Mouse (Mus musculus) kidney, adult 2 months (tissue): ENCODE results near the gene Exoc6.

ENCODE experiments used
- CTCF ChIP-seq: fragments of 200-500 bp; conservative IDR thresholded peaks from 2 replicates; pipeline ENCODE4 v1.5.1; 2011; ENCODE audit warnings: low read depth, mild to moderate bottlenecking, control low read depth, low read length, moderate library complexity, mixed read lengths; ENCODE audit not compliant: insufficient read depth, insufficient read length
- POLR2A ChIP-seq: fragments of 200-500 bp; IDR thresholded peaks from one replicate; pipeline ENCODE4 v1.6.1; 2011; ENCODE audit warnings: low read depth, low read length, control low read depth

GRCm38 (mm10) chr19:37521434-37521781 lies 28.8 kb upstream of the Exoc6 start:
- no peak for TF ChIP-seq CTCF
- no peak for TF ChIP-seq POLR2A
